Mouse (Mus musculus) limb, embryonic 15.5 days (tissue): ENCODE measurements at regions not wholly inside any gene's neighbourhood (a gene's known extent, or its start where the extent isn't known, plus 50 kb on each side); places are given as distances from the start of the nearest gene placed in this dataset.

Experiments used
- ATAC-seq: fragments of 200-750 bp; cut with Nextera tagmentation; 2 replicates; pipeline ENCODE4 v1.8.0; 2017; ENCODE audit warnings: low read depth, moderate TSS enrichment; ENCODE audit not compliant: insufficient number of reproducible peaks, low FRiP score, low TSS enrichment
- H3K27ac ChIP-seq: fragments of 300-500 bp; sonication (generic); 2 replicates; pipeline ENCODE4 v1.5.1; 2015; ENCODE audit warnings: moderate library complexity, mild to moderate bottlenecking, inconsistent platforms
- H3K27me3 ChIP-seq: fragments of 300-500 bp; sonication (generic); 2 replicates; pipeline ENCODE4 v1.6.1; 2015; ENCODE audit warnings: inconsistent platforms
- H3K36me3 ChIP-seq: fragments of 300-500 bp; sonication (generic); 2 replicates; pipeline ENCODE4 v1.6.1; 2015; ENCODE audit warnings: inconsistent platforms
- H3K4me1 ChIP-seq: fragments of 300-500 bp; sonication (generic); 2 replicates; pipeline ENCODE4 v1.6.1; 2015; ENCODE audit warnings: inconsistent platforms
- H3K4me2 ChIP-seq: fragments of 300-500 bp; sonication (generic); 2 replicates; pipeline ENCODE4 v1.6.1; 2015; ENCODE audit warnings: mild to moderate bottlenecking, inconsistent platforms
- H3K4me3 ChIP-seq: fragments of 300-500 bp; sonication (generic); 2 replicates; pipeline ENCODE4 v1.5.1; 2015; ENCODE audit warnings: mild to moderate bottlenecking, inconsistent platforms
- H3K9ac ChIP-seq: fragments of 300-500 bp; sonication (generic); 2 replicates; pipeline ENCODE4 v1.6.1; 2015; ENCODE audit warnings: inconsistent platforms
- H3K9me3 ChIP-seq: fragments of 300-500 bp; sonication (generic); 2 replicates; pipeline ENCODE4 v1.6.1; 2016; ENCODE audit warnings: inconsistent platforms
- WGBS: fragments of 180-500 bp; shearing (Covaris S2); methylation state at CpG from one replicate; pipeline ENCODE4 v1.1.7; 2015; 5-methylcytosine and 5-hydroxymethylcytosine counted together

GRCm38 (mm10) chr6:31043368-31043767, 84.5 kb upstream of the Klf14 start:
- Histone ChIP-seq H3K9me3 (no peaks in the 10 kb centered on the region), H3K4me1 (no peaks in the 10 kb centered on the region), H3K27me3 (no peaks in the 10 kb centered on the region), H3K27ac (no peak overlapping the region), H3K36me3 (no peaks in the 10 kb centered on the region), H3K4me3 (no peak overlapping the region), H3K4me2 (no peak overlapping the region), H3K9ac (no peak overlapping the region)
- WGBS = 88% methylated on average over 4 of the region's 4 CpGs
- ATAC-seq = no peak

GRCm38 (mm10) chr6:31043919-31044318, 85.0 kb upstream of the Klf14 start:
- no peak for ATAC-seq
- no peaks in the 10 kb centered on the region for H3K36me3 ChIP-seq
- no peaks in the 10 kb centered on the region for H3K27me3 ChIP-seq
- no peaks in the 10 kb centered on the region for H3K4me1 ChIP-seq
- no peaks in the 10 kb centered on the region for H3K9me3 ChIP-seq
- WGBS = 92% methylated on average over 3 of the region's 3 CpGs
- H3K4me2 ChIP-seq = no peak overlapping the region
- H3K9ac ChIP-seq = no peak overlapping the region
- H3K4me3 ChIP-seq = no peak overlapping the region
- H3K27ac ChIP-seq = no peak overlapping the region

GRCm38 (mm10) chr6:31046197-31046596, 87.3 kb upstream of the Klf14 start:
- no peak overlapping the region for H3K27ac ChIP-seq
- 58% methylated on average over 3 of the region's 3 CpGs for WGBS
- H3K4me3 ChIP-seq = no peak overlapping the region
- no peaks in the 10 kb centered on the region for H3K36me3 ChIP-seq
- no peaks in the 10 kb centered on the region; the same call in 1 of the 2 replicates for H3K4me1 ChIP-seq
- no peak for ATAC-seq
- no peak overlapping the region for H3K9ac ChIP-seq
- no peaks in the 10 kb centered on the region for H3K27me3 ChIP-seq
- no peaks in the 10 kb centered on the region for H3K9me3 ChIP-seq
- H3K4me2 ChIP-seq = no peak overlapping the region

GRCm38 (mm10) chr6:31048920-31049576, 90.2 kb upstream of the Klf14 start:
- WGBS = 57% methylated on average over 11 of the region's 11 CpGs
- no peak overlapping the region for H3K9ac ChIP-seq
- H3K27ac ChIP-seq = no peak overlapping the region
- no peak for ATAC-seq
- no peaks in the 10 kb centered on the region; the same call in 1 of the 2 replicates for H3K4me1 ChIP-seq
- H3K27me3 ChIP-seq = no peaks in the 10 kb centered on the region
- no peaks in the 10 kb centered on the region for H3K36me3 ChIP-seq
- H3K4me2 ChIP-seq = no peak overlapping the region
- no peaks in the 10 kb centered on the region for H3K9me3 ChIP-seq
- H3K4me3 ChIP-seq = no peak overlapping the region

GRCm38 (mm10) chr6:31050831-31051230, 92.0 kb upstream of the Klf14 start:
- Histone ChIP-seq H3K4me3 (no peak overlapping the region), H3K27me3 (no peaks in the 10 kb centered on the region), H3K9me3 (no peaks in the 10 kb centered on the region), H3K36me3 (no peaks in the 10 kb centered on the region), H3K4me1 (no peaks in the 10 kb centered on the region; the same call in 1 of the 2 replicates), H3K4me2 (no peak overlapping the region), H3K27ac (no peak overlapping the region), H3K9ac (no peak overlapping the region)
- ATAC-seq = no peak
- 63% methylated on average over 5 of the region's 5 CpGs for WGBS

GRCm38 (mm10) chr6:31051771-31052170, 92.9 kb upstream of the Klf14 start:
- Histone ChIP-seq H3K4me1 (no peaks in the 10 kb centered on the region; the same call in 1 of the 2 replicates), H3K4me2 (no peak overlapping the region), H3K9me3 (no peaks in the 10 kb centered on the region), H3K4me3 (no peak overlapping the region), H3K36me3 (no peaks in the 10 kb centered on the region), H3K27me3 (no peaks in the 10 kb centered on the region), H3K9ac (no peak overlapping the region), H3K27ac (no peak overlapping the region)
- 47% methylated on average over 6 of the region's 6 CpGs for WGBS
- no peak for ATAC-seq

- Histone ChIP-seq H3K27ac (no peak overlapping the region), H3K9me3 (no peaks in the 10 kb centered on the region), H3K9ac (no peak overlapping the region), H3K4me1 (no peaks in the 10 kb centered on the region; the same call in 1 of the 2 replicates), H3K27me3 (no peaks in the 10 kb centered on the region), H3K36me3 (no peaks in the 10 kb centered on the region), H3K4me3 (no peak overlapping the region), H3K4me2 (no peak overlapping the region)
- ATAC-seq = no peak
- 11% methylated on average over 8 of the region's 8 CpGs for WGBS
Measured at GRCm38 (mm10) chr6:31053003-31053402, 94.1 kb upstream of the Klf14 start.

- WGBS = 72% methylated on average over 12 of the region's 12 CpGs
- H3K4me1 ChIP-seq = no peaks in the 10 kb centered on the region
- H3K36me3 ChIP-seq = no peaks in the 10 kb centered on the region
- H3K27me3 ChIP-seq = no peaks in the 10 kb centered on the region
- H3K9ac ChIP-seq = no peak overlapping the region
- no peak overlapping the region for H3K4me2 ChIP-seq
- H3K27ac ChIP-seq = no peak overlapping the region
- ATAC-seq = no peak
- no peaks in the 10 kb centered on the region for H3K9me3 ChIP-seq
- no peak overlapping the region for H3K4me3 ChIP-seq
Measured at GRCm38 (mm10) chr6:31056786-31057566, 98.1 kb upstream of the Klf14 start.

GRCm38 (mm10) chr6:31058299-31058698, 99.4 kb upstream of the Klf14 start:
- Histone ChIP-seq H3K27me3 (no peaks in the 10 kb centered on the region), H3K9ac (no peak overlapping the region), H3K27ac (no peak overlapping the region), H3K4me1 (no peaks in the 10 kb centered on the region), H3K36me3 (no peaks in the 10 kb centered on the region), H3K4me2 (no peak overlapping the region), H3K9me3 (no peaks in the 10 kb centered on the region), H3K4me3 (no peak overlapping the region)
- no peak for ATAC-seq
- 80% methylated on average over 1 of the region's 1 CpGs for WGBS

GRCm38 (mm10) chr6:31058961-31059360, 100.1 kb upstream of the Klf14 start:
- H3K27ac ChIP-seq = no peak overlapping the region
- H3K4me3 ChIP-seq = no peak overlapping the region
- 75% methylated on average over 3 of the region's 3 CpGs for WGBS
- H3K9me3 ChIP-seq = no peaks in the 10 kb centered on the region
- no peak overlapping the region for H3K9ac ChIP-seq
- H3K27me3 ChIP-seq = no peaks in the 10 kb centered on the region
- no peaks in the 10 kb centered on the region for H3K36me3 ChIP-seq
- no peaks in the 10 kb centered on the region for H3K4me1 ChIP-seq
- H3K4me2 ChIP-seq = no peak overlapping the region
- no peak for ATAC-seq

GRCm38 (mm10) chr6:31061813-31062212, 102.9 kb upstream of the Klf14 start:
- Histone ChIP-seq H3K36me3 (no peaks in the 10 kb centered on the region), H3K9me3 (no peaks in the 10 kb centered on the region), H3K4me3 (no peak overlapping the region), H3K27ac (no peak overlapping the region), H3K4me2 (no peak overlapping the region), H3K4me1 (no peaks in the 10 kb centered on the region), H3K9ac (no peak overlapping the region), H3K27me3 (no peaks in the 10 kb centered on the region)
- 88% methylated on average over 4 of the region's 4 CpGs for WGBS
- ATAC-seq = no peak

GRCm38 (mm10) chr6:31065419-31065818, 106.5 kb upstream of the Klf14 start:
- no peak overlapping the region for H3K4me2 ChIP-seq
- H3K9me3 ChIP-seq = no peaks in the 10 kb centered on the region
- H3K9ac ChIP-seq = no peak overlapping the region
- no peak for ATAC-seq
- H3K4me3 ChIP-seq = no peak overlapping the region
- H3K27ac ChIP-seq = no peak overlapping the region
- no peaks in the 10 kb centered on the region for H3K27me3 ChIP-seq
- no peaks in the 10 kb centered on the region for H3K36me3 ChIP-seq
- peaks cover 3% of the 10 kb centered on the region; the same call in 1 of the 2 replicates for H3K4me1 ChIP-seq
- 63% methylated on average over 9 of the region's 9 CpGs for WGBS
